ENCODE assay signal across 28 mouse cellular contexts in the genomic region with DNA sequence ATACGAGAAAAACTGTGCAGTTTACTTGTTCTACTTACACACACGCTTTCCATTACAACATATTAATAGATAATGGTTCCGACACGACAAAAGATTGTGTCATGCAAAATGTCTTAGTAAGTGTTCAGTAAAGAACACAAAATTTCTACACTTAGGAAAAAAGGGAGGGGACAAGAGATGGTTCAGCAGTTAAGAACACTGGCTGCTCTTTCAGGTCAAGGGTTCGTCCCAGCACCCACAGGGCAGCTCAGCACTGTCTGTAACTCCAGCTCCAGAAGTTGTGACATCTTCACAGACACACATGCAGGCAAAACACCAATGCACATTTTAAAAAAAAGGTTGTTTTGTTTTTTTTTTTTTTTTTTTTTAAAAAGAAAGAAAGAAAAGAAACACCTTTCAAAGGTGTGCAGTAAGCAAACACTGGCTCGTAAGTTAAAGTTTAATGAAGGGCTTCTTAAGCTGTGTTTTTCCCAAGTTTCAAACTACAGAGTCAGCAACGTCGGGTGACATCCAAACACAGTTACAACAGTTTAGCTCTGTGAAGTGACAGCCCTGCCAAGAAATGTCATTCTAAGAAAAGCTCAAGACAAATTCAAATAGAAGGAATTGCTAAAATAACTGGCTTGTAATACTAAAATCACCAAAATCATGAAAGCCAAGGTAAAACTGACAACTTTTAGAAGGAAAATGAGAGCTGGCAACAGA. TPM values are rescaled to one million over a fixed set of nuclear protein-coding genes. Genes with fewer than 3 reads are reported as not detected.
A peak's percentile ranks its signal among the peaks of the same experiment; 100 is the strongest.
DNase-seq lines count a peak whose midpoint lies in the region; ATAC-seq and TF ChIP-seq lines count a peak whose summit lies in the region.
"Had no signal": no experiment of that assay in that cellular context is flagged by ENCODE, and none has a peak within 500 bp of the region (broad histone marks: within the 10 kb centered on the region; RNA-seq: fewer than 3 reads in every experiment).

No protein-coding gene starts in this region.

- no peak for ATAC-seq in intestine, embryonic 15.5 days

- H3K9ac ChIP-seq in CH12.LX (ENCODE audit: insufficient read depth, low read depth), result no peak overlapping the region
- no peak overlapping the region for H3K9ac ChIP-seq in intestine, embryonic 15.5 days
- H3K9ac ChIP-seq: embryonic facial prominence, embryonic 12.5 days; forebrain, embryonic 12.5 days; heart, embryonic 13.5 days; hindbrain, embryonic 12.5 days; liver, embryonic 13.5 days; lung, embryonic 15.5 days; stomach, embryonic 15.5 days had no signal

- peak overlapping the region; percentile 44 for H3K27ac ChIP-seq in kidney, adult 2 months (ENCODE audit: insufficient read depth, low read depth, low read length)
- peak overlapping the region; percentile 48; the same call in 1 of the 2 replicates for H3K27ac ChIP-seq in CH12.LX (ENCODE audit: insufficient read depth, low read depth)
- no peak overlapping the region for H3K27ac ChIP-seq in intestine, embryonic 15.5 days
- H3K27ac ChIP-seq: embryonic facial prominence, embryonic 12.5 days; forebrain, embryonic 12.5 days; heart, embryonic 13.5 days; hindbrain, embryonic 12.5 days; kidney, postnatal 0 days; lung, embryonic 15.5 days; midbrain, embryonic 10.5 days; stomach, embryonic 15.5 days had no signal

- H3K36me3 ChIP-seq in kidney, adult 2 months (ENCODE audit: control insufficient read depth, insufficient read depth, low read length), result peaks cover 4% of the 10 kb centered on the region
- H3K36me3 ChIP-seq in CH12.LX (replicated peaks in 1 of 2; ENCODE audit: control insufficient read depth in 1 of 2, insufficient read depth in 1 of 2, low read length in 1 of 2), result peaks cover 21 to 62% of the 10 kb centered on the region in 2 experiments
- peaks cover 10% of the 10 kb centered on the region for H3K36me3 ChIP-seq in intestine, embryonic 15.5 days

- no peak for TF ChIP-seq CTCF in kidney, adult 2 months (conservative IDR thresholded peaks at IDR 0.05; ENCODE audit: insufficient read depth, insufficient read length, low read depth, low read length)
- no peak for TF ChIP-seq CTCF in CH12.LX (conservative IDR thresholded peaks at IDR 0.05 in 1 of 2, IDR thresholded peaks at IDR 0.05 in 1 of 2; ENCODE audit: low read depth in 2 of 2, low read length in 2 of 2)

- 45% methylated on average over 8 of the region's 8 CpGs for WGBS in kidney, adult 2 months
- WGBS in intestine, embryonic 15.5 days, result 74% methylated on average over 8 of the region's 8 CpGs

- in situ Hi-C loops in CH12.LX (cut with MboI; ENCODE audit: low pct_ligation_motif_present, low pct_unique_long_range_greater_than_20kb, low sequenced_read_pairs), result no loop called here

- DNase-seq in kidney, adult 2 months, result peak; percentile 74
- DNase-seq in kidney, postnatal 10 days, result no peak
- DNase-seq in CH12.LX (ENCODE audit: extremely low read depth), result no peak
- peak; percentile 16 for DNase-seq in brain, adult 2 months (ENCODE audit: low read depth, low spot score)
- DNase-seq in kidney, postnatal 25 days, result peak; percentile 37 to 80
- no peak for DNase-seq in cerebellum, postnatal 14 days
- DNase-seq: cerebellum, adult 11 months; cerebellum, postnatal 10 days; gastrocnemius, postnatal 10 days; heart, adult 18-20 months; layer of hippocampus, postnatal 36 days; liver, embryonic 13.5 days; right cerebral cortex, adult 18-20 months; thymus, postnatal 25 days had no signal

- H3K4me1 ChIP-seq in kidney, adult 2 months (ENCODE audit: control insufficient read depth, insufficient read depth, low read length), result peaks cover 9% of the 10 kb centered on the region; the same call in 1 of the 2 replicates
- peaks cover 0 to 59% of the 10 kb centered on the region in 2 experiments; a peak in 2 of 4 replicates for H3K4me1 ChIP-seq in CH12.LX (ENCODE audit: control insufficient read depth in 1 of 2, insufficient read depth in 2 of 2)
- no peaks in the 10 kb centered on the region; the same call in 1 of the 2 replicates for H3K4me1 ChIP-seq in intestine, embryonic 15.5 days (replicated peaks)

- TF ChIP-seq POLR2A in kidney, adult 2 months (IDR thresholded peaks at IDR 0.05; ENCODE audit: low read depth, low read length), result no peak
- no peak for TF ChIP-seq POLR2A in CH12.LX (IDR thresholded peaks at IDR 0.05; ENCODE audit: low read depth, low read length)

- TF ChIP-seq RAD21 in CH12.LX (IDR thresholded peaks at IDR 0.05; ENCODE audit: low read depth, low read length), result no peak

- no peak overlapping the region for H3K4me3 ChIP-seq in kidney, adult 2 months (ENCODE audit: insufficient read depth, low read depth, low read length)
- H3K4me3 ChIP-seq in CH12.LX (replicated peaks in 1 of 3; ENCODE audit: low read depth in 2 of 3, low read length in 2 of 3, poor library complexity in 1 of 3), result no peak overlapping the region
- no peak overlapping the region for H3K4me3 ChIP-seq in intestine, embryonic 15.5 days (replicated peaks)
- H3K4me3 ChIP-seq: embryonic facial prominence, embryonic 12.5 days; forebrain, embryonic 12.5 days; heart, embryonic 13.5 days; hindbrain, embryonic 12.5 days; liver, embryonic 13.5 days; lung, embryonic 15.5 days; midbrain, embryonic 10.5 days; stomach, embryonic 15.5 days had no signal

- H3K27me3 ChIP-seq in kidney, adult 2 months (replicated peaks; ENCODE audit: control insufficient read depth, insufficient read depth, low read length), result no peaks in the 10 kb centered on the region
- H3K27me3 ChIP-seq in CH12.LX (replicated peaks), result no peaks in the 10 kb centered on the region
- no peaks in the 10 kb centered on the region for H3K27me3 ChIP-seq in intestine, embryonic 15.5 days (replicated peaks)
- H3K27me3 ChIP-seq: embryonic facial prominence, embryonic 12.5 days; forebrain, embryonic 12.5 days; heart, embryonic 13.5 days; hindbrain, embryonic 12.5 days; liver, embryonic 13.5 days; lung, embryonic 15.5 days; stomach, embryonic 15.5 days had no signal

- peaks cover 81% of the 10 kb centered on the region for H3K79me2 ChIP-seq in CH12.LX (replicated peaks; ENCODE audit: control insufficient read depth, extremely low read depth, insufficient read depth, poor library complexity, severe bottlenecking)

- no peak for TF ChIP-seq EP300 in CH12.LX (IDR thresholded peaks at IDR 0.05; ENCODE audit: low read length)

- H3K9me3 ChIP-seq in CH12.LX (replicated peaks; ENCODE audit: low read length), result no peaks in the 10 kb centered on the region
- no peaks in the 10 kb centered on the region for H3K9me3 ChIP-seq in intestine, embryonic 15.5 days
- H3K9me3 ChIP-seq: embryonic facial prominence, embryonic 12.5 days; forebrain, embryonic 12.5 days; heart, embryonic 13.5 days; hindbrain, embryonic 12.5 days; liver, embryonic 13.5 days; lung, embryonic 15.5 days; midbrain, embryonic 10.5 days; stomach, embryonic 15.5 days had no signal

- dilution Hi-C loops in CH12.LX (cut with MboI; ENCODE audit: extremely low pct_ligation_motif_present, extremely low pct_unique_long_range_greater_than_20kb, low sequenced_read_pairs), result no loop called here

- no peak overlapping the region for H3K4me2 ChIP-seq in CH12.LX (ENCODE audit: insufficient read depth, low read depth, poor library complexity, severe bottlenecking)
- no peak overlapping the region for H3K4me2 ChIP-seq in intestine, embryonic 15.5 days (replicated peaks)
- H3K4me2 ChIP-seq: embryonic facial prominence, embryonic 12.5 days; forebrain, embryonic 12.5 days; heart, embryonic 13.5 days; hindbrain, embryonic 12.5 days; liver, embryonic 13.5 days; lung, embryonic 15.5 days; stomach, embryonic 15.5 days had no signal

TF ChIP-seq in CH12.LX, 34 proteins besides CTCF, POLR2A, EP300 and RAD21 (continues in another document):
- TF ChIP-seq IRF4 (IDR thresholded peaks at IDR 0.05; ENCODE audit: low read depth, low read length) (no peak), PAX5 (IDR thresholded peaks at IDR 0.05; ENCODE audit: low read length) (no peak), USF1 (IDR thresholded peaks at IDR 0.05; ENCODE audit: low read depth, low read length) (no peak), TBP (conservative IDR thresholded peaks at IDR 0.05; ENCODE audit: low read depth, low read length) (no peak), ELF1 (IDR thresholded peaks at IDR 0.05; ENCODE audit: low read depth, low read length) (no peak), ZNF384 (IDR thresholded peaks at IDR 0.05; ENCODE audit: low read depth, low read length) (no peak), JUN (IDR thresholded peaks at IDR 0.05; ENCODE audit: insufficient read depth, low read depth, low read length) (no peak), JUND (conservative IDR thresholded peaks at IDR 0.05; ENCODE audit: low read depth, low read length) (no peak), MXI1 (IDR thresholded peaks at IDR 0.05; ENCODE audit: low read depth, low read length) (no peak), NRF1 (IDR thresholded peaks at IDR 0.05; ENCODE audit: low read depth, low read length) (no peak), TCF12 (IDR thresholded peaks at IDR 0.05; ENCODE audit: low read depth, low read length) (no peak), MEF2A (IDR thresholded peaks at IDR 0.05; ENCODE audit: borderline replicate concordance, low read depth, low read length) (no peak), SMC3 (IDR thresholded peaks at IDR 0.05; ENCODE audit: low read depth, low read length) (no peak), MAZ (IDR thresholded peaks at IDR 0.05; ENCODE audit: low read depth, low read length) (no peak)

RNA-seq across cellular contexts. Expression of a gene that starts 5.5 kb away (rescaled TPM):
- 40.7 and 46.3 TPM in 2 replicates for polyA plus RNA-seq in kidney, adult 2 months (2012; rRNA removed)
- 192 and 231 TPM in 2 replicates for total RNA-seq in CH12.LX (2012; rRNA removed)
- 208 and 231 TPM in 2 replicates for total RNA-seq in CH12.LX (2014; rRNA removed)
- 646 and 822 TPM in 2 replicates for polyA plus RNA-seq in CH12.LX (2012; ENCODE audit: insufficient read length, low read depth)
- polyA plus RNA-seq in intestine, embryonic 15.5 days (2015; fragmentation: Nextera tagmentation; extraction: Ambion mirVana), result 145 and 170 TPM in 2 replicates

RNA-seq across cellular contexts. Expression of a gene that starts 5.6 kb away (rescaled TPM):
- 9.6 and 10.7 TPM in 2 replicates for polyA plus RNA-seq in kidney, adult 2 months (2012; rRNA removed)
- total RNA-seq in CH12.LX (2012; rRNA removed) (5.2 and 6.3 TPM in 2 replicates), CH12.LX (2014; rRNA removed) (4.3 TPM in 2 replicates)
- 6.0 TPM in 2 replicates for polyA plus RNA-seq in CH12.LX (2012; ENCODE audit: insufficient read length, low read depth)
- polyA plus RNA-seq in intestine, embryonic 15.5 days (2015; fragmentation: Nextera tagmentation; extraction: Ambion mirVana), result 7.5 and 8.3 TPM in 2 replicates

RNA-seq across cellular contexts. Expression of a gene that starts 13.7 kb away (rescaled TPM):
- 0.06 TPM in 1 of 2 replicates, not detected in the other for polyA plus RNA-seq in kidney, adult 2 months (2012; rRNA removed)
- not detected in 2 replicates for total RNA-seq in CH12.LX (2012; rRNA removed)
- total RNA-seq in CH12.LX (2014; rRNA removed), result not detected in 2 replicates
- polyA plus RNA-seq in CH12.LX (2012; ENCODE audit: insufficient read length, low read depth), result not detected in 2 replicates
- 1.6 and 1.8 TPM in 2 replicates for polyA plus RNA-seq in intestine, embryonic 15.5 days (2015; fragmentation: Nextera tagmentation; extraction: Ambion mirVana)
- total RNA-seq: adrenal gland, postnatal 36 days; gastrocnemius, postnatal 10 days; heart, adult 18-20 months; heart, postnatal 25 days; layer of hippocampus, adult 8-10 months; layer of hippocampus, postnatal 36 days; left cerebral cortex, postnatal 10 days; midbrain, postnatal 0 days had no signal

RNA-seq across cellular contexts. Expression of a gene that starts 33.8 kb away (rescaled TPM):
- 78.3 and 78.6 TPM in 2 replicates for polyA plus RNA-seq in kidney, adult 2 months (2012; rRNA removed)
- total RNA-seq in CH12.LX (2012; rRNA removed) (46.0 and 48.0 TPM in 2 replicates), CH12.LX (2014; rRNA removed) (99.4 and 100 TPM in 2 replicates)
- polyA plus RNA-seq in CH12.LX (2012; ENCODE audit: insufficient read length, low read depth), result 69.6 and 76.9 TPM in 2 replicates
- polyA plus RNA-seq in intestine, embryonic 15.5 days (2015; fragmentation: Nextera tagmentation; extraction: Ambion mirVana), result 69.5 and 71.8 TPM in 2 replicates

Comparison
In these comparisons a context has a peak if more than half of its experiments do, and no peak if none do; other contexts are left out.
1. DNase-seq: peak in kidney, adult 2 months (single experiment), brain, adult 2 months (single experiment) and kidney, postnatal 25 days (2 of 2); none in kidney, postnatal 10 days (single experiment), CH12.LX (single experiment) and cerebellum, postnatal 14 days (0 of 2).